Mouse (Mus musculus) gastrocnemius, adult 18-20 months (tissue): ENCODE data around the gene Ggt1. TPM values are rescaled to one million over a fixed set of nuclear protein-coding genes. Genes with fewer than 3 reads are reported as not detected.

Experiments
- DNase-seq: peaks from one replicate; pipeline ENCODE4 v3.0.0; 2021; ENCODE audit warnings: low spot score
- total RNA-seq, 2 experiments: library from RNA; stranded (reverse); gene quantifications; 2 replicates each; pipeline ENCODE4 v1.2.3; 2021

The Ggt1 gene
- total RNA-seq, 2 experiments from 2014 or later = 0.78 TPM; not detected in 1

- no peak for DNase-seq
Observed at GRCm38 (mm10) chr10:75571937-75572336, 10.5 kb downstream of the Ggt1 start.

DNA sequence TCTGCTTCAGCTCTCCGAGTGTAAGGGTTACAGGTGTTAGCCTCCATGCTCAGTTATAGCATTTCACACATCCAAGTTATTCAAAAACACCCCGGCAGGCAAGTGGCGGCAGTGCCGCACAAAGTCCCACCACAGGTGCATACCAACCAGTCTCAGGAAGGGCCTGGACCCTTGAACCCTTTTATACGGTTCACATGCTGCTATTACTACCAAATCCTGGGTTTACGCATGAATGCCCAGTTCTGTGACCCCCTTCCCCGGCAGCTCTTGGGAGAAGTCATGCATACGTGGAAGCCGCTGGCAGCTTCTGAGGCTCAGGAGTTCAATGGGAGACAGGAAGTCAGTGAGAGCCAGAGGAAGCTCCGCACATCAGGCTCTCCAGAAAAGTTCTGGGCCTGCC lies 11.8 kb downstream of the Ggt1 start:
- DNase-seq = no peak

DNA sequence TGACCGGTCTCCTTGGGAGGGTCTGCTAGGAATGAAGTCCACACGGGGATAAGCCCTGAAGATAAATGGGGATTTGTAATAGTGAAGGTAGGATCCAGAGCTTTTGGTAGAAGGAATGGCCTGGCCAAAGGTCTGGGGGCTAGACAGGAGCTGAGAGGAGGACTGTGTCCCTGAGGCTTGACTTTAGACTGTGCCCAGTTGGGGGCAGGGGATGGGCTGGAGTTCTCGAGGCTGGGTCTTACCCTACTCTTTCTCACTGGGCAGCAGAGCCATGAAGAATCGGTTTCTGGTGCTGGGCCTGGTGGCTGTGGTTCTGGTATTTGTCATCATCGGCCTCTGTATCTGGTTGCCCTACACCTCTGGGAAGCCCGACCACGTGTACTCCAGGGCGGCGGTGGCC lies 12.6 kb downstream of the Ggt1 start:
- no peak for DNase-seq

DNA sequence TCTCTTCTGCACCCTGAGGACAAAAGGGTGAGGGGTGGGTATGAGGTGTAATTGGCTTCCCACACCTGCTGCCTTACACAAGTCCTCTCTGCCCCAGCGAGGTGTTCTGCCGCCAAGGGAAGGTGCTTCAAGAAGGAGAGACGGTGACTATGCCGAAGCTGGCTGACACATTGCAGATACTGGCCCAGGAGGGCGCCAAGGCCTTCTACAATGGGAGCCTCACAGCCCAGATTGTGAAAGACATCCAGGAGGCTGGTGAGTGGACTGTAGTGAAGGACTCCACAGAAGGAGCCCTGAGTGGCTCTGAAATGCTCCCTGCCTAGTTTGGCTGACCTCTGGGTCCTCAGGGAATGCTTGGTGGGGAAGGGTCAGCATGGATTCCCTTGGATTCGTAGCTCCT lies 17.7 kb downstream of the Ggt1 start:
- DNase-seq = no peak

- DNase-seq = peak; percentile 91
Observed at GRCm38 (mm10) chr10:75585876-75586552, 24.6 kb downstream of the Ggt1 start.

- DNase-seq = no peak
Observed at GRCm38 (mm10) chr10:75586553-75586879, 25.1 kb downstream of the Ggt1 start.

DNA sequence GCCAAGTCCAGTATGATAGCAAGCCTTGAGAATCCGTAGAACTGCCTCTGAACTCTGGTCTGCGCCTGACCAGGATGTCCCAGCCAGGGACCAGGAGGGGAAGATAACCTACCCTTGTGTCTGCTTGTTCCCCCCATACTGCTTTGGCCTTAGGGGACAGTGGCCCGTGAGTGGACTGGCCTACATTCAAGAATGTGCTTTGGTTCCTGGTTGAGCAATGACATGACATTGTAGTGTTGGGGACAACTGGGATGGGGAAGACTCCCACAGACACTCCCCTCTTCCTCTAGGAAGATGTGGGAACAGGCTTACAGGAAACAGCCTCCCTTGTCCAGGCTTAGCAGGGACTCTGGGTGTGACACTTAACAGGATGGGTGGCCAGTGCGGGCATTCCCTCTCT lies 26.4 kb downstream of the Ggt1 start:
- peak; percentile 25 for DNase-seq

GRCm38 (mm10) chr10:75588336-75588735 lies 26.9 kb downstream of the Ggt1 start:
- DNase-seq = peak; percentile 72

DNA sequence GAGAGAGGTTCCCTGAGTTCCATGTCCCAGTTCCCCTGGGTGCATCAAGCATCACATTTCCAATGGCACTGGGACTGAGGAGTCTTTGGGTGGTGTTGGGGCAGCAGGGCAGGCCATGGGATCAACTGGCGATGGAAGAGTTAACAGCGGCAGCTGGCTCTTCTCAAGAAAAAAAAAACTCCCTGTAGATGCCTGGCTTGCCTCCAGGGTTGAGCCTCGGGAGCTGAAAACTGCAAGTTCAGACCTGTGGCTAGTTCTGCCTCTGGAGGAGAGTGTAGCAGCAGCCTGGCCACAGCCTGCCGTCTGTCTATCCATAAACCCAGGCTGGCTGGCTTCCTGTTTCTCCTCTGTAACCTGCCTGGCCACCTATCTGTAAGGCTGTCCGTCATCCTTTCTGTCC lies 27.7 kb downstream of the Ggt1 start, which contains the start of gene Ggt5:
Ggt5 (plus strand) TSS at position 212 of the 400 bp plus-strand sequence.
- peak; percentile 63 for DNase-seq

- peak; percentile 21 for DNase-seq
Observed at GRCm38 (mm10) chr10:75589651-75590050, 28.2 kb downstream of the Ggt1 start.

- DNase-seq = no peak
Observed at GRCm38 (mm10) chr10:75591211-75591894, 29.9 kb downstream of the Ggt1 start.

- peak; percentile 52 for DNase-seq
Observed at GRCm38 (mm10) chr10:75592585-75592984, 31.2 kb downstream of the Ggt1 start.

DNA sequence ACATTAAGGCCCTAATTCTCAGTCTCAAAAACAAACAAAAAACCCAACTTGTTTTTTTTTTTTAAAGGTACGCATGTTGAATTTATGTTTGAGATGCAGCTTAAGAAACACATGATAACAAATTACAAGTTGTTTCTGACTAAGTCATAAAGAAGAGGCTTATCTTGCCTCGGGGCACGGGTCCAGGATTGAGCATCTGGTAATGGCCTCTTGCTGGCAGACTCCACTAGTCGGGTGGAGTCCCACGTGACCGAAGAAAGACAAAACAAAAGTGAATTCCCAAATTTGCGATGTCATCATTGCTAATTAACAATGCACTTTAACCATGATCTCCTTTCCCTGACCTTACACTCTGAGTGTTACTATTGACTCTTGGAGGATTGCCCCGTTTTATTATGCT lies 34.6 kb downstream of the Ggt1 start:
- DNase-seq = peak; percentile 68

GRCm38 (mm10) chr10:75600189-75600730 lies 38.9 kb downstream of the Ggt1 start:
- no peak for DNase-seq

- no peak for DNase-seq
Observed at GRCm38 (mm10) chr10:75605162-75605846, 43.9 kb downstream of the Ggt1 start.

DNA sequence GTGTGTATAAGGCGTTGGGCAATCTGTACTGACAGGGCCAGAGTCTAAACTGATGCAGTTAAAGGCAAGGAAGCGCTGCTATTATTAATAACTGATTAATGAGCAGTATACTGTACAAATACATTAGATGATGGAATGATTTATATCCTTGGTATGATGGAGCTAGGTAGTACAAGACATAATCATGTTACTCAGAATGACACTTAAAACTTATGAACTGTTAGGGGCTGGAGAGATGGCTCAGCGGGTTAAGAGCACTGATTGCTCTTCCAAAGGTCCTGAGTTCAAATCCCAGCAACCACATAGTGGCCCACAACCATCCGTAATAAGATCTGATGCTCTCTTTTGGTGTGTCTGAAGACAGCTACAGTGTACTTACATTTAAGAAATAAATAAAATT lies 45.8 kb downstream of the Ggt1 start:
- DNase-seq = no peak

GRCm38 (mm10) chr10:75608975-75609374 lies 47.6 kb downstream of the Ggt1 start:
- DNase-seq = no peak

DNA sequence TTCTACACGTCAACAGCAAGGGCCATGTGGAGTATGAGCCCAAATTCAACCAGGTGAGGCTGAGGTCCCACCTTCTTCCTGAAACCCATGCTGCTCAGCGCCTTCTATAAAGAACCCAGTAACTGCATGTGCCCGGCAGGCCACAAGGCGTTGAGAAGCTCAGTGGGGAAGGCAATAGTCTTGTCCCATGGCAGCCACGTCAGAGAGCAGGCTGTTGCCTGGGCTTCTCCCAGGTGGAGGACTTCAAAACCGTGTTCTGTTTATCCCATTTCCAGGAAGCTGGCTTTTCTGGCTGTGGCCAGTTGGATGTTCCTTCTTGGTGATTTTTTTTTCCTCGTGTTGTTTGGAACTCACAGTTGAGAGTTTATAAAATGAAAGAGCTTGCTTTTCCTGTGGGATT lies 49.1 kb downstream of the Ggt1 start:
- no peak for DNase-seq

- DNase-seq = no peak
Observed at GRCm38 (mm10) chr10:75616044-75616443, 54.6 kb downstream of the Ggt1 start.

DNA sequence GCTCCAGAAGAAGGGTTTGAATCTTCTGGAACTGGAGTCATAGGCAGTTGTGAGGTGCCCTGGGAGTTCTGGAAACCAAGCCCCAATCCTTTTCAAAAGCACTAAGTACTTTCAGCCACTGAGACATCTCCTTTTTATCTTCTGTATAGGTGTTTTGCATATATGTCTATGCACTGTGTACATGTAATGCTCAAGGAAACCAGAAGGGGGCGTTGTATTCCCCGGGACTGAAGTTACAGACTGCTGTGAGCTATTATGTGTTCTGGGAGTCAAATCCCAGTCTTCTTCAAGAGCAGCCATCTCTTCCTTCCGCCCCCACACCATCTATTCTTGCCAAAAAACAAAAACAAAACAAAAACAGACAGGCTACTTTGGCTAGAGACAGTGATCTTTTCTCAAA lies 59.4 kb downstream of the Ggt1 start:
- DNase-seq = no peak

DNA sequence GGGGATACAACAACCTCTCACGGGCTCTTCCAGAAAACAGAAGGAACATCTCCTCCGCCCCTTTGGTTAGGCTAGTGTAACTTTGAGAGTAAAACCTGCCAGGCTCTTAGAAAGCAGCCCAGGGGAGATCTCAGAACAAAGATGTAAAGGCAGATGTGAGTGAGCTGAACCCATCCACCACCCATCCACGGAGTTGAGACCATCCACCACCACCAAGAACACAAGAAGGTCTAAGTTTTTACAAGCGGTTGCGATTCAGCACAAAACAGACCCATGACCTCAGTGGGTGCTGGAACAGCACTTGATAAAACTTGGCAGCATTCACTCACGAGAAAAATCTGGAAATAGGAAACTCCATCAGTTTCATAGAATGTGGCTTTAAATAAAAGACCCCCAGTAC lies 64.5 kb downstream of the Ggt1 start:
- no peak for DNase-seq

DNA sequence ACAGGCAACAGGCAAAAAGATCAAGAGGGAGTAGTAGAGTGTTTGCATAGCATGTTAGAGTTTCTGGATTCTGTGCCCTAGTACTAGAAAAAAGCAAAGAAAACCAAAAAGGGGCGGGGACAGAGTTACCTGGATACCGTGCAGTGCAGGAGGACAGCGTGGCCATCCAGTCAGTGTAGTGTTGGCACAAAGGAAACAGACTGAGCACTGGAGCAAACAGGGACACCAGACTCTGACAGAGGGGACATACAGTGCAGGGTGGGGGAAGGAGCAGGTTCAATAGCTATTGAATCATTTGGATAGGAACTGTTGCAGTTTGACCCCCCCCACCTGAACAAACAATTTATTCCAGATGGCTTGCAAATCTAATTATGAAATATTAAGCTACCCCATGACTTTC lies 65.6 kb downstream of the Ggt1 start:
- no peak for DNase-seq
